Mouse (Mus musculus) lung, embryonic 14.5 days (tissue): ENCODE data around the gene Efr3b. TPM values are rescaled to one million over a fixed set of nuclear protein-coding genes. Genes with fewer than 3 reads are reported as not detected.
"Not testable (repeated sequence)": the region's sequence is repeated elsewhere in the genome, so short reads cannot be mapped to it uniquely, and the experiment has no call there.

Experiments used
- ATAC-seq: fragments of 200-750 bp; cut with Nextera tagmentation; 2 replicates; pipeline ENCODE4 v1.8.0; 2017; ENCODE audit warnings: mild to moderate bottlenecking, moderate TSS enrichment, moderate library complexity; ENCODE audit not compliant: insufficient read depth
- DNase-seq: peaks from one replicate; pipeline ENCODE4 v3.0.0-alpha.2; 2015
- H3K27ac ChIP-seq: fragments of 300-500 bp; sonication (generic); 2 replicates; pipeline ENCODE4 v1.5.1; 2014; ENCODE audit warnings: low read depth, mild to moderate bottlenecking, moderate library complexity
- H3K27me3 ChIP-seq: fragments of 300-500 bp; sonication (generic); 2 replicates; pipeline ENCODE4 v1.6.1; 2014; ENCODE audit warnings: low read length, control low read depth; ENCODE audit not compliant: insufficient read depth
- H3K36me3 ChIP-seq: fragments of 300-500 bp; sonication (generic); 2 replicates; pipeline ENCODE4 v1.6.1; 2014; ENCODE audit warnings: control low read depth; ENCODE audit not compliant: insufficient read depth
- H3K4me1 ChIP-seq: fragments of 300-500 bp; sonication (generic); 2 replicates; pipeline ENCODE4 v1.6.1; 2014; ENCODE audit warnings: antibody characterized with exemption, control low read depth; ENCODE audit not compliant: insufficient read depth
- H3K4me2 ChIP-seq: fragments of 300-500 bp; sonication (generic); 2 replicates; pipeline ENCODE4 v1.6.1; 2014; ENCODE audit warnings: mild to moderate bottlenecking
- H3K4me3 ChIP-seq: fragments of 300-500 bp; sonication (generic); 2 replicates; pipeline ENCODE4 v1.5.1; 2014; ENCODE audit warnings: low read depth, low read length
- H3K9ac ChIP-seq: fragments of 300-500 bp; sonication (generic); 2 replicates; pipeline ENCODE4 v1.6.1; 2014
- H3K9me3 ChIP-seq: fragments of 300-500 bp; sonication (generic); 2 replicates; pipeline ENCODE4 v1.6.1; 2016; ENCODE audit warnings: low read depth, low read length, control low read depth
- CTCF ChIP-seq: IDR thresholded peaks from 2 replicates; pipeline ENCODE4 v1.5.1; 2016; ENCODE audit warnings: antibody characterized with exemption, low read depth
- WGBS: fragments of 180-500 bp; shearing (Covaris S2); extraction: QIAGEN DNeasy Blood & Tissue Kit; methylation state at CpG from one replicate; pipeline ENCODE4 v1.1.7; 2014; 5-methylcytosine and 5-hydroxymethylcytosine counted together
- polyA plus RNA-seq: library from polyadenylated mRNA; unstranded; fragments of >200 nt; fragmentation: Nextera tagmentation; extraction: Ambion mirVana; gene quantifications from 2 replicates; pipeline ENCODE4 v1.2.1, GENCODE M21; 2014

Gene Efr3b
- polyA plus RNA-seq, 1 experiment from 2014 or later = 4.1 TPM

- 3% methylated on average over 53 of the region's 53 CpGs for WGBS
- H3K4me3 ChIP-seq = peak overlapping the region; percentile 62
- peak overlapping the region; percentile 92 for H3K4me2 ChIP-seq
- peak; percentile 96 for DNase-seq
- TF ChIP-seq CTCF = no peak
- H3K27ac ChIP-seq = peak overlapping the region; percentile 91
- no peaks in the 10 kb centered on the region for H3K9me3 ChIP-seq
- H3K27me3 ChIP-seq = peaks cover 2% of the 10 kb centered on the region; the same call in 1 of the 2 replicates
- ATAC-seq = peak; percentile 98
- peak overlapping the region; percentile 68 for H3K9ac ChIP-seq
- no peaks in the 10 kb centered on the region for H3K36me3 ChIP-seq
- H3K4me1 ChIP-seq = no peaks in the 10 kb centered on the region
These were observed 78.7 kb downstream of the Efr3b start for GRCm38 (mm10) chr12:3959791-3960543.

- no peak for ATAC-seq
- Histone ChIP-seq H3K27me3 (peaks cover 14% of the 10 kb centered on the region; the same call in 1 of the 2 replicates), H3K9ac (no peak overlapping the region), H3K4me1 (no peaks in the 10 kb centered on the region), H3K27ac (no peak overlapping the region), H3K9me3 (no peaks in the 10 kb centered on the region), H3K4me2 (no peak overlapping the region), H3K36me3 (no peaks in the 10 kb centered on the region), H3K4me3 (no peak overlapping the region)
- DNase-seq = peak; percentile 35
- peak; percentile 29; the same call in 1 of the 2 replicates for TF ChIP-seq CTCF
- 10% methylated on average over 3 of the region's 3 CpGs for WGBS
These were observed 82.4 kb downstream of the Efr3b start for GRCm38 (mm10) chr12:3956351-3956750.

- Histone ChIP-seq H3K27ac (no peak overlapping the region), H3K4me1 (no peaks in the 10 kb centered on the region), H3K9ac (no peak overlapping the region), H3K4me2 (no peak overlapping the region), H3K27me3 (peaks cover 14% of the 10 kb centered on the region; the same call in 1 of the 2 replicates), H3K36me3 (no peaks in the 10 kb centered on the region), H3K4me3 (no peak overlapping the region), H3K9me3 (no peaks in the 10 kb centered on the region)
- no peak for ATAC-seq
- peak; percentile 88 for DNase-seq
- TF ChIP-seq CTCF = no peak
- WGBS = 31% methylated on average over 10 of the region's 10 CpGs
These were observed 83.3 kb downstream of the Efr3b start for GRCm38 (mm10) chr12:3955371-3955770.

GRCm38 (mm10) chr12:3954651-3955050 lies 84.1 kb downstream of the Efr3b start, which contains the start of gene Pomc:
Gene Pomc, plus strand, starts transcription at chr12:3954951.
- Histone ChIP-seq H3K27ac (no peak within 1 kb of the TSS), H3K4me1 (no peaks in the 10 kb centered on the region), H3K4me3 (no peak within 1 kb of the TSS), H3K9ac (no peak within 1 kb of the TSS), H3K9me3 (no peaks in the 10 kb centered on the region), H3K27me3 (peaks cover 14% of the 10 kb centered on the region; the same call in 1 of the 2 replicates), H3K36me3 (no peaks in the 10 kb centered on the region), H3K4me2 (no peak within 1 kb of the TSS)
- TF ChIP-seq CTCF = no peak
- DNase-seq (no peak), ATAC-seq (no peak)
- WGBS = 19% methylated on average over 22 of the region's 22 CpGs

GRCm38 (mm10) chr12:3947503-3947902 lies 91.2 kb downstream of the Efr3b start:
- Histone ChIP-seq H3K4me1 (no peaks in the 10 kb centered on the region), H3K4me2 (no peak overlapping the region), H3K9ac (no peak overlapping the region), H3K27ac (no peak overlapping the region), H3K36me3 (no peaks in the 10 kb centered on the region), H3K4me3 (no peak overlapping the region), H3K27me3 (no peaks in the 10 kb centered on the region), H3K9me3 (no peaks in the 10 kb centered on the region)
- 63% methylated on average over 6 of the region's 6 CpGs for WGBS
- ATAC-seq (no peak), DNase-seq (no peak)
- no peak for TF ChIP-seq CTCF

GRCm38 (mm10) chr12:3944454-3945073 lies 94.2 kb downstream of the Efr3b start:
- WGBS = 55% methylated on average over 4 of the region's 4 CpGs
- H3K9me3 ChIP-seq = no peaks in the 10 kb centered on the region
- no peak for ATAC-seq

GRCm38 (mm10) chr12:3942026-3942425 lies 96.7 kb downstream of the Efr3b start:
- Histone ChIP-seq H3K4me3 (no peak overlapping the region), H3K27ac (no peak overlapping the region), H3K4me1 (no peaks in the 10 kb centered on the region), H3K27me3 (no peaks in the 10 kb centered on the region), H3K9ac (no peak overlapping the region), H3K36me3 (no peaks in the 10 kb centered on the region), H3K4me2 (no peak overlapping the region), H3K9me3 (no peaks in the 10 kb centered on the region)
- 37% methylated on average over 11 of the region's 11 CpGs for WGBS
- no peak for TF ChIP-seq CTCF
- no peak for ATAC-seq
- DNase-seq = no peak

More at GRCm38 (mm10) chr12:3944454-3945073, 94.2 kb downstream of the Efr3b start:
- DNase-seq = no peak
- no peak overlapping the region for H3K4me3 ChIP-seq
- no peaks in the 10 kb centered on the region for H3K36me3 ChIP-seq
- no peak overlapping the region for H3K4me2 ChIP-seq
- H3K27me3 ChIP-seq = no peaks in the 10 kb centered on the region
- no peaks in the 10 kb centered on the region for H3K4me1 ChIP-seq
- no peak overlapping the region for H3K27ac ChIP-seq
- no peak for TF ChIP-seq CTCF
- no peak overlapping the region for H3K9ac ChIP-seq

- not testable (repeated sequence) for H3K9ac ChIP-seq, H3K27me3 ChIP-seq, H3K36me3 ChIP-seq, H3K4me2 ChIP-seq, H3K4me3 ChIP-seq, ATAC-seq, H3K9me3 ChIP-seq, H3K27ac ChIP-seq, DNase-seq, H3K4me1 ChIP-seq
- 85% methylated on average over 35 of the region's 47 CpGs for WGBS
These were observed 108.4 kb downstream of the Efr3b start for GRCm38 (mm10) chr12:3930090-3930865.
